Mouse (Mus musculus): ENCODE data around the gene Cdiptos. TPM values are rescaled to one million over a fixed set of nuclear protein-coding genes. Genes with fewer than 3 reads are reported as not detected.
A peak's percentile ranks its signal among the peaks of the same experiment; 100 is the strongest.

Gene Cdiptos
- polyA plus RNA-seq, 1 experiment from 2014 or later = 1.4 TPM

DNA sequence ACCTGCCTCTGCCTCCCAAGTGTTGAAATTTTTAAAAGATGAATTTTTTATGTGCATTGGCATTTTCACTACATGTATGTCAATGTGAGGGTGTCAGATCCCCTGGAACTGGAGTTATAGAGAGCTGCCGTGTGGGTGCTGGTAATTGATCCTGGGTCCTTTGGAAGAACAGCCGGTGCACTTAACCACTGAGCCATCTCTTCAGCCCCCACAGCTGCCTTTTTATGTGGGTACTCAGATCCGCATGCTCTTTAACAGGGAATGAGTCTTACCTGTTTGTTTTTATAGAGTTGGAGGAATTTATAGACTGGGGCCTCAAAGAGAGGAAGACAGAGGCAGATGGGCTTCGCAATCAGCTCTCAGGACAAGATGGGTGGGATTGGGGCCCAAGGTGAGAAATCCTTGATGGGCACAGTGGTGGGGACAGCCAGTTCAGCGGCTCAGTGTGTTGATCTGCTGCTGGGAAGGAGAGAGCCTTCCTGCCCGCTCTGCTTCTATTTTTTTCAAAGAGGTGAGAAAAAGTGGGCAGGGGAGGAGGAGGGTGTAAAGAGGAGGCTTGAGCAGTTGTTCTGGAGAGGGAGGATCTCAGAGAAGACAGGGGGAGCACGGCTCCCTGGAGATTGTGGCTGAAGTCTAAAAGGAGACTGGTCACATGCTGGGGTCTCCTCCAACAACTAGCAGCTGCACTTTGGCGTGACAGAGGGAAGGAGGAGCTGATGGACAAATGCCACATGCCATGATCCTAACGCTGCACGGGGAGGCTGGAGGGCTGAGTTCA lies 9.0 kb upstream of the Cdiptos start:
- no peak overlapping the region for H3K27ac ChIP-seq
- H3K27me3 ChIP-seq = no peaks in the 10 kb centered on the region
- H3K4me3 ChIP-seq = no peak overlapping the region
- H3K36me3 ChIP-seq = peaks cover 17% of the 10 kb centered on the region
- H3K4me1 ChIP-seq (replicated peaks) = no peaks in the 10 kb centered on the region
- no peak overlapping the region for H3K9ac ChIP-seq
- no peak for ATAC-seq (ENCODE audit: low FRiP score)
- H3K4me2 ChIP-seq = no peak overlapping the region
- H3K9me3 ChIP-seq = no peaks in the 10 kb centered on the region
- 69% methylated on average over 10 of the region's 10 CpGs for WGBS

DNA sequence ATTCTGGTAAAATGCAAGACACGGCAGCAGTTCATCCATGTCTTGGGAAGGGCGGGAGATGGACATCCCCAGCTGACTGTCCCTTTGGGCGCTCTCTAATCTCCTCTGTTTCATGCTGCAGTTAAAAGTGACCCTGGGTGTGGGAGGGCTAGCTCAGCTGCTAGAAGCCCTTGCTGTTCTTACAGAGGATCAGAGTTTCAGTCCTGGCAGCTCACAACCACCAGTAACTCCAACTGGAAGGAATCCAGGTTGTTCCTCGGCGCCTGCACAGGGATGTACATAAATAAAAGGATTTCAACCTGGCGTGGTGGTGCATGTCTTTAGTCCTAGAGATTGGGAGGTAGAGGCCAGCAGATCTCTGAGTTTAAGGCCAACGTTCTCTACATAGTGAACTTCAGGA lies 7.2 kb upstream of the Cdiptos start:
- peaks cover 34% of the 10 kb centered on the region for H3K36me3 ChIP-seq
- no peak overlapping the region for H3K27ac ChIP-seq
- H3K9ac ChIP-seq = no peak overlapping the region
- ATAC-seq (ENCODE audit: low FRiP score) = no peak
- no peaks in the 10 kb centered on the region for H3K27me3 ChIP-seq
- H3K4me1 ChIP-seq (replicated peaks) = peaks cover 5% of the 10 kb centered on the region; the same call in 1 of the 2 replicates
- no peaks in the 10 kb centered on the region for H3K9me3 ChIP-seq
- H3K4me3 ChIP-seq = no peak overlapping the region
- WGBS = 85% methylated on average over 7 of the region's 7 CpGs
- no peak overlapping the region for H3K4me2 ChIP-seq

DNA sequence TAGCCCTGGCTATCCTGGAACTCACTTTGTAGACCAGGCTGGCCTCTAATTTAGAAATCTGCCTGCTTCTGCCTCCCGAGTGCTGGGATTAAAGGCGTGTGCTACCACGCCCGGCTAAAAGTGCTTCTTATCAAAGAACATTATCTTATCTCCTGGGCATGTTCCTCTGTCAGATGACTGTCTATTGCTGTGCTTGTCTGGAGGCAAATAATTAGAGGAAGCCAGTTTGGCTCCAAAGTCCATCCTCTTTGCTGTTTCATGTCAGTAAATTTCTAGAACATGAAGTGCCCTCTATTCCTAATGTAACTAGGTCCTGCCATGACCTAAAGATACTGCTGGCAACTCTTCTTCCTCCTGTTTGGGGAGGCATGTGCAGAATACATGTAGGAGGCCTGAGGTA lies 6.2 kb upstream of the Cdiptos start:
- Histone ChIP-seq H3K36me3 (peaks cover 38% of the 10 kb centered on the region), H3K27ac (no peak overlapping the region), H3K4me3 (no peak overlapping the region), H3K9me3 (no peaks in the 10 kb centered on the region), H3K27me3 (no peaks in the 10 kb centered on the region), H3K9ac (no peak overlapping the region), H3K4me1 (replicated peaks) (peaks cover 15% of the 10 kb centered on the region), H3K4me2 (no peak overlapping the region)
- 96% methylated on average over 4 of the region's 4 CpGs for WGBS
- no peak for ATAC-seq (ENCODE audit: low FRiP score)

DNA sequence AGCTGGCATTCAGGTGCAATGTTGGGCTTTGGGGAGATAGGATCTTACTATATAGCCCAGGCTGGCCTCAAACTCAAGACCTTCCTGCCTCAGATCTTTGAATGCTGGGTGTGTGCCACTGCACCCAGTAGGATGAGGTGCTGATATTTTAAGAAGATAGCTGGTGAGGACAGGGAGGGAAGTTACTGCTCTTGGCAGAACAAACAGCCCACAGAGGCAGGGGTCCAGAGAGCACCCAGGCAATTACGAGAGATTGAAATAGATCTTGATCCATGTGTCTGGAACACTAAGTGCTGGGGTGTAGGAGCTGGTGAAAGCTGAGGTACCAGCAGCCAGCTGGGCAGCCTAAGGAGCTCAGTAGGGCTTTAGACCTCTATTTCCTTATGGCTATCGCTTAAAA lies 5.7 kb upstream of the Cdiptos start:
- WGBS = 85% methylated on average over 2 of the region's 2 CpGs
- ATAC-seq (ENCODE audit: low FRiP score) = no peak
- Histone ChIP-seq H3K27me3 (no peaks in the 10 kb centered on the region), H3K4me1 (replicated peaks) (peaks cover 17% of the 10 kb centered on the region), H3K9me3 (no peaks in the 10 kb centered on the region), H3K36me3 (peaks cover 38% of the 10 kb centered on the region), H3K27ac (no peak overlapping the region), H3K9ac (no peak overlapping the region), H3K4me3 (no peak overlapping the region), H3K4me2 (no peak overlapping the region)

DNA sequence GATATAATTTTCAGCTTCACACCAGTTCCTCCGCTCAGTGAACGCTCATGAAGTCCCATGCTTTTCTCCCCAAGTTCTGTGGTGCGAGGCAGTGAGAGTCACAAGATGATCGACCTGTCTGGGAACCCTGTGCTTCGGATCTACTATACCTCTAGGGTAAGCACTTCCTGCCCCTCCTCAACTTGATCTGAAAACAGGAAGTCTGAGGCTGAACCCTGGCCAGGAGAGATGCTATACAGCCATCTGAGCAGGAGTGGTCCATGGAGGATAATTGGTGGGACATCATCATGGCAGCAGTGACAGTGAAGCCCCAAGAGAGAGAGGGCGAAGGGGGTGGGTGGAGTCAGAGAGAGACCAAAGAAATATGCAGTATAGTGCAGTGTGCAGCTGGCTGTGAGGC lies 2.9 kb upstream of the Cdiptos start:
- H3K4me1 ChIP-seq (replicated peaks) = peaks cover 23% of the 10 kb centered on the region
- no peak for ATAC-seq (ENCODE audit: low FRiP score)
- no peak overlapping the region for H3K9ac ChIP-seq
- no peak overlapping the region for H3K4me3 ChIP-seq
- WGBS = 97% methylated on average over 6 of the region's 6 CpGs
- peaks cover 38% of the 10 kb centered on the region for H3K36me3 ChIP-seq
- H3K4me2 ChIP-seq = no peak overlapping the region
- H3K9me3 ChIP-seq = no peaks in the 10 kb centered on the region
- H3K27ac ChIP-seq = no peak overlapping the region
- no peaks in the 10 kb centered on the region for H3K27me3 ChIP-seq

DNA sequence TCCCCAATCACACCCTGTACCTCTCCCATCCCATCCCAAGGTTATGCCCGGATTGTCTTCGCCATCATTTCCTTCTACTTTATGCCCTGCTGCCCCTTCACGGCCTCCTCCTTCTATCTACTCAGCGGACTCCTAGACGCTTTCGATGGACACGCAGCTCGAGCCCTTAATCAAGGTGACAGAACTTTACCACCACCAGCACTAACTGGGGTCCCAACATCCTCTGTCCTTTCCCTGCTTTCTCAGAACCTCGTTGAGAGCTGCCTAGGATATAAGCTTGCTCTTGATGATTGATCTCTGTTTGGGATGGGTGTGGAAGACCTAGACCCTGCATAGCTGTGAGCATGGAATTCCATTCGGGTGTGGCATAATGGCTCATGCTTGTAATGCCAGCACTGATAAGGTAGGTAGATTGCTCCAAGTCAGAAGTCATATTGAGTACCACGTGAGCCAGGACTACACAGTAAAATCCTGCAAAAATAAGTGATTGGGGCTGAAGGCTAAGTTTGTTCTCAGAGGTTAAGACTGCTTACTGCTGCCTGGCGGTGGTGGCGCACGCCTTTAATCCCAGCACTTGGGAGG lies 1.1 kb upstream of the Cdiptos start:
- peak overlapping the region; percentile 93 for H3K27ac ChIP-seq
- ATAC-seq (ENCODE audit: low FRiP score) = 0 out of 2 replicates have a peak, but pooled peaks have one; percentile 5
- peaks cover 48% of the 10 kb centered on the region for H3K36me3 ChIP-seq
- H3K9ac ChIP-seq = peak overlapping the region; percentile 98
- WGBS = 30% methylated on average over 14 of the region's 14 CpGs
- H3K27me3 ChIP-seq = no peaks in the 10 kb centered on the region
- H3K4me3 ChIP-seq = peak overlapping the region; percentile 98
- peaks cover 23% of the 10 kb centered on the region for H3K4me1 ChIP-seq (replicated peaks)
- peak overlapping the region; percentile 93 for H3K4me2 ChIP-seq
- no peaks in the 10 kb centered on the region for H3K9me3 ChIP-seq

DNA sequence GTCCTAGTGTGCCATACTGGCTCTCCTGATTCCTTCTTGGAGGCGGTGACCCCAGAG lies 177 bp downstream of the Cdiptos start, which contains the start of gene Cdipt:
TSS of gene Cdipt (plus strand) at position 22 of the 57 bp plus-strand sequence.
- Histone ChIP-seq H3K36me3 (peaks cover 51% of the 10 kb centered on the region), H3K4me2 (peak within 1 kb of the TSS; percentile 93), H3K27ac (peak within 1 kb of the TSS; percentile 93), H3K4me1 (replicated peaks) (peaks cover 23% of the 10 kb centered on the region), H3K4me3 (peak within 1 kb of the TSS; percentile 98), H3K27me3 (no peaks in the 10 kb centered on the region), H3K9ac (peak within 1 kb of the TSS; percentile 98), H3K9me3 (no peaks in the 10 kb centered on the region)
- 6% methylated on average over 1 of the region's 1 CpGs for WGBS
- no peak for ATAC-seq (ENCODE audit: low FRiP score)

DNA sequence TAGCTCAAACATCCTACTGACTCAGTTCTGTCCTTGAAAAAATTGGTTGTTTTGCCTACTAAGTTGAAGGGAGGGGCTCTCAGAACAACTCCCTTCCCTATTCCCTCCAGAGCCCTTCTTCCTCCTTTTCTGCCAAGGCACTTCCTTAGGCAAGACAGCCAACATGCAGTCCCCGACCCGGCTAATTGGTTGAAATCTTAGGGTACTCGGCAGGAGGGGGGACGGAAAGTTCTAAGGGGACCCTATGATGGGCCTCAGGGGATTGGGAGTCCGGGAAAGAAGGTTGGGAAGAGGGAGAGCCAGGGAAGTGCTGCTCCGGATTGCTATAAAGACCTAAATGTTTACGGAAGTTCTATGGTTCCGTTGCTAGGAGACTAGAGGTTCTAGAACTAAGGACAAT lies 405 bp downstream of the Cdiptos start:
- H3K9me3 ChIP-seq = no peaks in the 10 kb centered on the region
- no peaks in the 10 kb centered on the region for H3K27me3 ChIP-seq
- ATAC-seq (ENCODE audit: low FRiP score) = no peak; the same call in 1 of the 2 replicates
- peak overlapping the region; percentile 39; the same call in 1 of the 2 replicates for H3K9ac ChIP-seq
- peaks cover 23% of the 10 kb centered on the region for H3K4me1 ChIP-seq (replicated peaks)
- H3K27ac ChIP-seq = peak overlapping the region; percentile 93; the same call in 1 of the 2 replicates
- peak overlapping the region; percentile 98 for H3K4me3 ChIP-seq
- 14% methylated on average over 8 of the region's 8 CpGs for WGBS
- H3K4me2 ChIP-seq = peak overlapping the region; percentile 93
- H3K36me3 ChIP-seq = peaks cover 51% of the 10 kb centered on the region

DNA sequence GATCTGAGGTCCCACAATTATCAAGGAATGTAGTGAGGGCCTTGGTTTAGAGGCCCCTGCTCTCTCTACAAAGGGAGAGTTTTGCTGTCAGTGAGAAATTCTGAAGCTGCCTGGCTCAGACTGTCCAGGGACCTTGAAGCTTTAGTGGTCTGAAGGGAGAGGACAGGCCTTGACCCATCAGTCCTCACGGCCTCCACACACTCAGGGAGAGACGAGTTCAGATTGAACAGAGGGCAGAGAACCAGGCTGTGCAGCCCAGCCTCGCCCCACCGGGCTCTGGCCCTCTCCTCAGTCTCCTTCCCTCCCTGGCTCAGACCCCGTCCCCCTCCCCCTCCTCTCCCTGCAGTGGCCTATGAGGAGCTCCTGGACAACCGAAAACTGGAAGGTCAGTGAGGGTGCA lies 8.5 kb downstream of the Cdiptos start:
- H3K27ac ChIP-seq = no peak overlapping the region
- H3K4me1 ChIP-seq (replicated peaks) = no peaks in the 10 kb centered on the region
- no peak for ATAC-seq (ENCODE audit: low FRiP score)
- no peak overlapping the region for H3K4me3 ChIP-seq
- peaks cover 13% of the 10 kb centered on the region for H3K27me3 ChIP-seq
- 57% methylated on average over 6 of the region's 6 CpGs for WGBS
- no peak overlapping the region for H3K4me2 ChIP-seq
- H3K9ac ChIP-seq = no peak overlapping the region
- peaks cover 90% of the 10 kb centered on the region for H3K36me3 ChIP-seq
- no peaks in the 10 kb centered on the region for H3K9me3 ChIP-seq

DNA sequence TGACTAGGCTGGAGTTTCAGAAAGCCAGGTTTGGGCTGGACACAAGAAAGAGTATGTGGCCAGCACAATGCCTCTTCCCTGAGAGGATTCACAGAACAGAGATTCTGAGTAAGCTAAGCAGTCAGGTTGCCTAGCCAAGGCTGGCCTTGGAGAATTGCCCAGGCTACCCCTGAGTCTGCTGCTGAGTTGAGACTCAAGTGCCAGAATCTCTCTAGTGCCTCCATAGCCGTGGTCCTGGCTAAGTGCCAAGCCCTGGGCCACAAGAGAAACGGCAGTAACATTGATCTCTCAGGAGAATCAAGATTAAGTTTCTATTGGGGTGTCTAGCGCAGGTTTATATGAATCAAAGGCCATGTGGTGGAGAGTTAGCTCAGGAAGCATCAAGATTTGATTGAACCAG lies 10.3 kb downstream of the Cdiptos start:
- peaks cover 90% of the 10 kb centered on the region for H3K36me3 ChIP-seq
- H3K4me3 ChIP-seq = no peak overlapping the region
- H3K9ac ChIP-seq = no peak overlapping the region
- ATAC-seq (ENCODE audit: low FRiP score) = no peak
- WGBS = 62% methylated on average over 3 of the region's 3 CpGs
- no peaks in the 10 kb centered on the region for H3K4me1 ChIP-seq (replicated peaks)
- peaks cover 31% of the 10 kb centered on the region for H3K27me3 ChIP-seq
- no peaks in the 10 kb centered on the region for H3K9me3 ChIP-seq
- no peak overlapping the region for H3K4me2 ChIP-seq
- no peak overlapping the region for H3K27ac ChIP-seq

DNA sequence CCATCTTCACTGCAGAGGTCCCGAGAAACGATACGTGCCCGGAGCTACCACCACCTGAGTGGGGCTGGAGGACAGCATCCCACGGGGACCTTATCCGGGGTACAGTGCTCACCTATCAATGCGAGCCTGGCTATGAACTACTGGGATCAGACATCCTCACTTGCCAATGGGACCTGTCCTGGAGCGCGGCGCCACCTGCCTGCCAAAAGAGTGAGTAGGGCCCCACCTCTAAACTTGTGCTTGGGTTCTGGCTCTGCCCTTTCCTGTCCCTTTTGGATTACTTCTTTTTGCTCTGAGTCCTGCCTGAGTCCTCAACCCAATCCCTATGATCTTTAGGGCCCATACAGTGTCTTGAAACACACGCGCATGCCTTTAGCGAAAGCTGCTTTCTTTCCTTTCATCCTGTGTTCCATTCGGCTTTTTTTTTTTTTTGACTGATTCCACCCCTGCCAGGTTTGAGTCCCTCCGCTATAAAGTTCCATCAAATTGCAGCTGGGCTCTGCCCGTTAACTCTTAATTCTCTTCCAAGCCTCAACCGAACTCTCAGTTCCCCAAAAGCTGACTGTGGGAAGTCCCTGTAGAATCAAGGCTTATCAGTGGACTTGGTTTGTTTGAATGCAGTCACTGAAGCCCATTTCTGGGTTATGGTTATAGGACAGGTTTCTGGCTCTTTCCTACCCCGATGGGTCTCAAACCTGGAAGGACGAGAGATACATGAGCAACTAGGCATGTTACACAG lies 12.2 kb downstream of the Cdiptos start:
- peaks cover 90% of the 10 kb centered on the region for H3K36me3 ChIP-seq
- no peak overlapping the region for H3K27ac ChIP-seq
- H3K4me1 ChIP-seq (replicated peaks) = no peaks in the 10 kb centered on the region
- no peak overlapping the region for H3K4me2 ChIP-seq
- no peaks in the 10 kb centered on the region for H3K9me3 ChIP-seq
- H3K9ac ChIP-seq = 0 out of 2 replicates have a peak overlapping the region, but pooled peaks have one; percentile 43
- 28% methylated on average over 19 of the region's 19 CpGs for WGBS
- H3K4me3 ChIP-seq = no peak overlapping the region
- peaks cover 35% of the 10 kb centered on the region for H3K27me3 ChIP-seq
- no peak for ATAC-seq (ENCODE audit: low FRiP score)

DNA sequence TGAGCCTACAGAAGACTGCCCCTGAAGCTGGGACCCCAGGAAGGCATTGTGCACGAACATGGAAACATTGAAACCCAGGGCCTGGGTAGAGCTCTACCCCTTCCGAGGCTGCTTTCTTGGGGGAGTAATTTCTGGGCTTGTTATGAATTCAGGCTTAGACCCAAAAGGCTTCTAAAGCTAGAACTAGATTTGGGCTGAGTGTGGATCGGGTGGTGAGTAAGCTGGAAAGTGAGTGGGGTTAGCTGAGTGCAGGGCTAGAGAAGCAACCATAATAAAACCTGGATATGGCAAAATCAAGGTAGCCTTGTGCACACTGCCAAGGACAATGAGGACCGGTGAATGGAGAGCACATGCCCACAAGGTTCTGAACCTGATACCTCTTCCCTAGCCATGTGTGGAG lies 13.9 kb downstream of the Cdiptos start:
- Histone ChIP-seq H3K4me3 (no peak overlapping the region), H3K36me3 (peaks cover 90% of the 10 kb centered on the region), H3K9ac (no peak overlapping the region), H3K27me3 (peaks cover 35% of the 10 kb centered on the region), H3K4me1 (replicated peaks) (no peaks in the 10 kb centered on the region), H3K27ac (no peak overlapping the region), H3K9me3 (no peaks in the 10 kb centered on the region), H3K4me2 (no peak overlapping the region)
- no peak for ATAC-seq (ENCODE audit: low FRiP score)
- 89% methylated on average over 4 of the region's 4 CpGs for WGBS

DNA sequence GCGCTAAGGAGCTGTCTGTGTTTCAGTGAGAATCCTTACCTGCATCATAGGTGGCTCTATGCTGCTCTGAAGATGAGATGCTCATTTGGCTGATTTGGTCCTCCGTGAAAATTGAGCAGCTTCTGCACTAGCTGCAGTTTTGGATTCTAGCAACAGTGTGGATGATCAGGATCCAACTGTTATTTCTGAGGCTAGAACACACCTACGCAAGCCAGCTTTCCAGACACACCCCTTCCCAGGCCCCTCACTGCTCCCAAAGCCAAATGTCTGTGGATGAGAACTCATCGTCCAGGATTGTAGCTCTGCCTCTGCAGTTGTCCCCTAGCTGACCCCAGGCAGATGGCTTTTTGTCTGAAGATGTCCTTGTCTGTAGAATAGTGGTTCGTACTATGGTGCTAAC lies 14.8 kb downstream of the Cdiptos start:
- Histone ChIP-seq H3K27ac (no peak overlapping the region), H3K36me3 (peaks cover 91% of the 10 kb centered on the region)
- WGBS = 88% methylated on average over 5 of the region's 5 CpGs

More for the DNA sequence above, 14.8 kb downstream of the Cdiptos start:
- H3K9ac ChIP-seq = no peak overlapping the region
- peaks cover 35% of the 10 kb centered on the region for H3K27me3 ChIP-seq
- H3K4me3 ChIP-seq = no peak overlapping the region
- no peak for ATAC-seq (ENCODE audit: low FRiP score)
- no peaks in the 10 kb centered on the region for H3K4me1 ChIP-seq (replicated peaks)
- no peak overlapping the region for H3K4me2 ChIP-seq
- no peaks in the 10 kb centered on the region for H3K9me3 ChIP-seq
